Mouse (Mus musculus): ENCODE results near the gene Rnf103. TPM values are rescaled to one million over a fixed set of nuclear protein-coding genes. Genes with fewer than 3 reads are reported as not detected.
A peak's percentile ranks its signal among the peaks of the same experiment; 100 is the strongest.
"Not testable (repeated sequence)": the region's sequence is repeated elsewhere in the genome, so short reads cannot be mapped to it uniquely, and the experiment has no call there.

Gene Rnf103
- polyA plus RNA-seq (2014; fragmentation: Nextera tagmentation; extraction: Ambion mirVana): 18.9 and 21.7 TPM in 2 replicates

DNA sequence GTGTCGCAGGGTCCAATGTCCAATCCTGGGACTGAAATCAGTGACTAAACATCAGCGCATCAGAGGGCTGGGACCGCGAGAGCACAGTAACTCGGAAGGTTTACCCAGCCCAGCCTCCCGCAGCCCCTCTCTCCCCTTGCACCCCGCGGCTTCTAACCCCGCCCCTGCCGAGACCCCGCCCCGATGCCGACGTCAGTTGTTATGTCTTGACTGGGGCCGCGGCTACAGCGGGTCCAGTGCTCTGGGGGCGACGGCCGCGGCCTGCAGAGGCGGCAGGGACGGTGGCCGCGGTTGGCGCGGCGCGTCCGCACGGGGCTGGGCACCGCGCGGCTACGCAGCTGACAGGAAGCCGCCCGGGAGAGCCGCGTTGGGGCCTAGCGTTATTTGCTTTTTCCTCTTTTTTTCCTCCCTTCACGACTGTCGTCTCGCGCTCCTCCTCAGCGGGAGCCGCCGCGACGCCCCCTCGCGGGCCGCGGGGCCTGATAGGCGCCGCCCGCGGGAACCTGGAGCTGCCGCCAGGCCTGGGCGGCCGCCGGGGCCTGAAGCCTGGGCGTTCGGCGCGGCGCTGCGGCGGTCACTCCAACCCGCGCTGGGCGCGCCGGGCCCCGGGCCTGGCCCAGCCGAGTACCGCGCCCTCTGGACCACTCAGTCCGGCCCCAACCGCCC is at the start of gene Rnf103:
Gene Rnf103, plus strand, starts transcription at position 220 of the 666 bp plus-strand sequence.
- peak within 1 kb of the TSS; percentile 94 to 97 for H3K27ac ChIP-seq (replicated peaks in 1 of 2; ENCODE audit: control insufficient read depth in 1 of 2, insufficient read depth in 1 of 2, low read depth in 2 of 2, low read length in 2 of 2)
- peak within 1 kb of the TSS; percentile 66 to 83 for H3K4me3 ChIP-seq (ENCODE audit: control insufficient read depth in 1 of 2, insufficient read depth in 1 of 2, low read depth in 1 of 2, low read length in 2 of 2)
- H3K4me1 ChIP-seq (ENCODE audit: control insufficient read depth in 2 of 2, insufficient read depth in 2 of 2, low read length in 2 of 2): peaks cover 0 to 18% of the 10 kb centered on the region in 2 experiments; a peak in 2 of 4 replicates
- H3K36me3 ChIP-seq (ENCODE audit: control insufficient read depth, insufficient read depth, low read length): peaks cover 21% of the 10 kb centered on the region
- peak within 1 kb of the TSS; percentile 90 for H3K9ac ChIP-seq (ENCODE audit: low read length)
- WGBS: under 1% methylated on average over 57 of the region's 79 CpGs
- peak; percentile 99 for ATAC-seq (ENCODE audit: insufficient number of reproducible peaks, insufficient read depth, low FRiP score, low read depth)
- peak within 1 kb of the TSS; percentile 78 for H3K4me2 ChIP-seq (ENCODE audit: low read length)
- H3K27me3 ChIP-seq (ENCODE audit: control insufficient read depth, insufficient read depth, low read length): no peaks in the 10 kb centered on the region
- H3K9me3 ChIP-seq (ENCODE audit: control insufficient read depth, low read length): no peaks in the 10 kb centered on the region

GRCm38 (mm10) chr6:71444756-71445155 is 48.9 kb upstream of the Rnf103 start:
- H3K9me3 ChIP-seq (ENCODE audit: control insufficient read depth, low read length): 0 out of 2 replicates have a peak, but pooled peaks cover 6% of the 10 kb centered on the region

DNA sequence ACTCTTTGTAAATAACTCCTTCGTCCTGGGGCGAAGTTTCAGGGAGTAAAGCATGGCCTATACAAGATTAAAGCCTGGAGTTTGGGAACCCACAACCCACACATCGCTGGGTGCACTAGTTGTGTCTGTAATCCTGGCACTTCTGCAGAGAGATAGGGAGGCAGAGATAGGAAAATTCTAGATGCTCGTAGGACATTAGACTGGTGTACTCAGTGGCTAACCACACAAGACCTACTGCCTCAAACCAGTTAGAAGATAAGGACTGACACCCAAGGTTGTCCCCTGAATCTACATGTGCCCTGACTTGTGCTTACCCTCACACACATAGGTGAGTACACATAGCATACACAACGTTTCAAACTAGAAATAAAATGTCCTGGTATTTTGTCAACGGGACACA is 48.1 kb upstream of the Rnf103 start:
- Histone ChIP-seq H3K4me1 (ENCODE audit: control insufficient read depth in 2 of 2, insufficient read depth in 2 of 2, low read length in 2 of 2) (peaks cover 3 to 6% of the 10 kb centered on the region in 2 experiments; a peak in 3 of 4 replicates), H3K4me2 (ENCODE audit: low read length) (no peak overlapping the region), H3K27me3 (ENCODE audit: control insufficient read depth, insufficient read depth, low read length) (no peaks in the 10 kb centered on the region), H3K9ac (ENCODE audit: low read length) (no peak overlapping the region), H3K36me3 (ENCODE audit: control insufficient read depth, insufficient read depth, low read length) (no peaks in the 10 kb centered on the region), H3K27ac (replicated peaks in 1 of 2; ENCODE audit: control insufficient read depth in 1 of 2, insufficient read depth in 1 of 2, low read depth in 2 of 2, low read length in 2 of 2) (no peak overlapping the region), H3K4me3 (ENCODE audit: control insufficient read depth in 1 of 2, insufficient read depth in 1 of 2, low read depth in 1 of 2, low read length in 2 of 2) (no peak overlapping the region), H3K9me3 (ENCODE audit: control insufficient read depth, low read length) (0 out of 2 replicates have a peak, but pooled peaks cover 6% of the 10 kb centered on the region)
- WGBS: 74% methylated on average over 6 of the region's 6 CpGs
- no peak for ATAC-seq (ENCODE audit: insufficient number of reproducible peaks, insufficient read depth, low FRiP score, low read depth)

More at GRCm38 (mm10) chr6:71444756-71445155, 48.9 kb upstream of the Rnf103 start:
- WGBS: 65% methylated on average over 1 of the region's 1 CpGs
- Histone ChIP-seq H3K4me2 (ENCODE audit: low read length) (no peak overlapping the region), H3K27ac (replicated peaks in 1 of 2; ENCODE audit: control insufficient read depth in 1 of 2, insufficient read depth in 1 of 2, low read depth in 2 of 2, low read length in 2 of 2) (no peak overlapping the region), H3K27me3 (ENCODE audit: control insufficient read depth, insufficient read depth, low read length) (no peaks in the 10 kb centered on the region), H3K9ac (ENCODE audit: low read length) (no peak overlapping the region), H3K4me3 (ENCODE audit: control insufficient read depth in 1 of 2, insufficient read depth in 1 of 2, low read depth in 1 of 2, low read length in 2 of 2) (no peak overlapping the region), H3K4me1 (ENCODE audit: control insufficient read depth in 2 of 2, insufficient read depth in 2 of 2, low read length in 2 of 2) (peaks cover 3 to 6% of the 10 kb centered on the region in 2 experiments; a peak in 3 of 4 replicates), H3K36me3 (ENCODE audit: control insufficient read depth, insufficient read depth, low read length) (no peaks in the 10 kb centered on the region)
- ATAC-seq (ENCODE audit: insufficient number of reproducible peaks, insufficient read depth, low FRiP score, low read depth): no peak

GRCm38 (mm10) chr6:71452792-71453191 is 40.9 kb upstream of the Rnf103 start:
- 65% methylated on average over 2 of the region's 2 CpGs for WGBS
- no peaks in the 10 kb centered on the region for H3K27me3 ChIP-seq (ENCODE audit: control insufficient read depth, insufficient read depth, low read length)
- no peaks in the 10 kb centered on the region for H3K9me3 ChIP-seq (ENCODE audit: control insufficient read depth, low read length)
- no peak overlapping the region for H3K4me2 ChIP-seq (ENCODE audit: low read length)
- no peak overlapping the region for H3K9ac ChIP-seq (ENCODE audit: low read length)
- no peak overlapping the region for H3K27ac ChIP-seq (replicated peaks in 1 of 2; ENCODE audit: control insufficient read depth in 1 of 2, insufficient read depth in 1 of 2, low read depth in 2 of 2, low read length in 2 of 2)
- H3K4me3 ChIP-seq (ENCODE audit: control insufficient read depth in 1 of 2, insufficient read depth in 1 of 2, low read depth in 1 of 2, low read length in 2 of 2): no peak overlapping the region
- H3K4me1 ChIP-seq (ENCODE audit: control insufficient read depth in 2 of 2, insufficient read depth in 2 of 2, low read length in 2 of 2): no peaks in the 10 kb centered on the region; a peak in 1 of 4 replicates
- no peak for ATAC-seq (ENCODE audit: insufficient number of reproducible peaks, insufficient read depth, low FRiP score, low read depth)
- no peaks in the 10 kb centered on the region for H3K36me3 ChIP-seq (ENCODE audit: control insufficient read depth, insufficient read depth, low read length)

GRCm38 (mm10) chr6:71453983-71454739 is 39.5 kb upstream of the Rnf103 start:
- H3K27me3 ChIP-seq (ENCODE audit: control insufficient read depth, insufficient read depth, low read length); H3K9ac ChIP-seq (ENCODE audit: low read length); H3K27ac ChIP-seq (replicated peaks in 1 of 2; ENCODE audit: control insufficient read depth in 1 of 2, insufficient read depth in 1 of 2, low read depth in 2 of 2, low read length in 2 of 2); H3K4me1 ChIP-seq (ENCODE audit: control insufficient read depth in 2 of 2, insufficient read depth in 2 of 2, low read length in 2 of 2); H3K9me3 ChIP-seq (ENCODE audit: control insufficient read depth, low read length); H3K36me3 ChIP-seq (ENCODE audit: control insufficient read depth, insufficient read depth, low read length); H3K4me2 ChIP-seq (ENCODE audit: low read length); H3K4me3 ChIP-seq (ENCODE audit: control insufficient read depth in 1 of 2, insufficient read depth in 1 of 2, low read depth in 1 of 2, low read length in 2 of 2); ATAC-seq (ENCODE audit: insufficient number of reproducible peaks, insufficient read depth, low FRiP score, low read depth): not testable (repeated sequence)

- Histone ChIP-seq H3K4me3 (ENCODE audit: control insufficient read depth in 1 of 2, insufficient read depth in 1 of 2, low read depth in 1 of 2, low read length in 2 of 2) (no peak overlapping the region), H3K27ac (replicated peaks in 1 of 2; ENCODE audit: control insufficient read depth in 1 of 2, insufficient read depth in 1 of 2, low read depth in 2 of 2, low read length in 2 of 2) (no peak overlapping the region), H3K4me2 (ENCODE audit: low read length) (no peak overlapping the region), H3K9me3 (ENCODE audit: control insufficient read depth, low read length) (no peaks in the 10 kb centered on the region), H3K4me1 (ENCODE audit: control insufficient read depth in 2 of 2, insufficient read depth in 2 of 2, low read length in 2 of 2) (no peaks in the 10 kb centered on the region; a peak in 1 of 4 replicates), H3K36me3 (ENCODE audit: control insufficient read depth, insufficient read depth, low read length) (no peaks in the 10 kb centered on the region), H3K9ac (ENCODE audit: low read length) (no peak overlapping the region), H3K27me3 (ENCODE audit: control insufficient read depth, insufficient read depth, low read length) (no peaks in the 10 kb centered on the region)
- no peak for ATAC-seq (ENCODE audit: insufficient number of reproducible peaks, insufficient read depth, low FRiP score, low read depth)
- WGBS: 60% methylated on average over 8 of the region's 8 CpGs
These were observed 35.6 kb upstream of the Rnf103 start for GRCm38 (mm10) chr6:71457956-71458608.

DNA sequence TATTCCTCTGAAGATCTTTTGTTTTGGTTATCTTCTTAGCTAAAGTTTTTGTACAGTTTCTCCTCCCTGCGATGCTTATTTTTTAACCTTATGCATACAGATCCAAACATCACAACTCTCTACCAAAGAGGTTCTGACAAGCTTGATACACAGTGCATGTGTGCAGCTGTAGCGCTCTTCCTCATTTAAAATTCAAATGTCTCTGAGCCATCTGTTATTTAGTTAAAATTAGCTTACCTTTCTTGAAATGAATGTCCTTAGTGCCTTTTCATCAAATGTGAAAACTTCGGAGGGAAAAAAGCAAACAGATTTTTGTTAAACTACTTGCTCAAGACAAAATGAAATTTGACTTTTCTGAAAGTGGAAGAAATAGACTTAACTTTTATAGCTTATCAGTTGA is 28.5 kb upstream of the Rnf103 start:
- no peak for ATAC-seq (ENCODE audit: insufficient number of reproducible peaks, insufficient read depth, low FRiP score, low read depth)
- WGBS: 85% methylated on average over 3 of the region's 3 CpGs

More for the DNA sequence above, 28.5 kb upstream of the Rnf103 start:
- Histone ChIP-seq H3K4me3 (ENCODE audit: control insufficient read depth in 1 of 2, insufficient read depth in 1 of 2, low read depth in 1 of 2, low read length in 2 of 2) (no peak overlapping the region), H3K9ac (ENCODE audit: low read length) (no peak overlapping the region), H3K27ac (replicated peaks in 1 of 2; ENCODE audit: control insufficient read depth in 1 of 2, insufficient read depth in 1 of 2, low read depth in 2 of 2, low read length in 2 of 2) (no peak overlapping the region), H3K27me3 (ENCODE audit: control insufficient read depth, insufficient read depth, low read length) (no peaks in the 10 kb centered on the region), H3K36me3 (ENCODE audit: control insufficient read depth, insufficient read depth, low read length) (no peaks in the 10 kb centered on the region), H3K4me2 (ENCODE audit: low read length) (no peak overlapping the region), H3K9me3 (ENCODE audit: control insufficient read depth, low read length) (no peaks in the 10 kb centered on the region), H3K4me1 (ENCODE audit: control insufficient read depth in 2 of 2, insufficient read depth in 2 of 2, low read length in 2 of 2) (no peaks in the 10 kb centered on the region)
